Mouse (Mus musculus): ENCODE data around the gene Ccdc80.

Gene Ccdc80

GRCm38 (mm10) chr16:45110498-45110897, 17.3 kb downstream of the Ccdc80 start:
- DNase-seq (ENCODE audit: extremely low read depth, low read depth): no peak

GRCm38 (mm10) chr16:45117200-45117599, 24.0 kb downstream of the Ccdc80 start:
- no peak for DNase-seq (ENCODE audit: extremely low read depth, low read depth)

DNA sequence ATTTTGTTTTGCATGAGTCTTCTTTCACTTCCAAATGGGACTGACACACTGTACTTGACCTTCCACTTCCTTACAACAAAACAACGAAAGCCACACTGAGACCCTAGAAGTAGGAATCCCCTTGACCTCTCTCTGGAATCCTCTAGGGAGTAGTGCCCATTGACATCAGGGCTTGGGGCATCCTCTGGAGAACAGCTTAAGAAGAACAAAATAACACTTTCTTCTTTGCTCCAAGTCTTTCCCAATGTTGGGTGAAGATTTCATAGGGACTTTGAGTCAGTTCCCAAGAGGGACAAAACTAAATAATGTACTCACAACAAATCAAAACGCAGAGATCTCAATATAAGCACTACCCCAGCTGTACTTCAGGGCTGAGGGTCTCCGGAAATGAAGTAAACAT, 25.6 kb downstream of the Ccdc80 start:
- DNase-seq (ENCODE audit: extremely low read depth, low read depth): no peak

DNA sequence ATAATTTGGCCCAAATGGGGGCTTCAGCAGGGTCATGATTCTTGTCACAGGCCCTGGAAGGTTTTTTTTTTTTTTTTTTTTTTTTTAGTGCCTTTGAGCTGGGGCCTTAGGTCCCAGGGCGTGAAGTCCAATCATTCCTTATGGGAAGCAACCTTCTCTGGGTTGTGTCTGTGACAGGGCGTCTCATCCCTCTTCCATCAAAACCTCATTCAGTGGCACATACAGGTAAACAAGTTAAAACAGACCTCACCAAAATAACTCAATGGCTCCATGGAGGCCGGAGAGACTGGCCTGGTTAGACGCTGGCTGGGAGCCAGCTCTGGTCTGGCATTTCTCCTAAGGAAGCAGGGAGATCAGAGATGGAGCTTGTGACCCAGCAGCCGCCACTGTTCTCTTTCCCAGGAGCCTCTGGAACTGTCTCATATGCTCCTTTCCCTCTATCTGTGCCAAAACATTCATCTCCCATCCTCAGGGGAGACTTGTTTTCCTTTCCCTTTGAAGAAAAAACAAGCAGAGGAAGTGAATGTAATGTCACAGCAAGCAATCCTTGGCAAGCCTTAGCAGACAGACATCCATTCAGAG, 27.7 kb downstream of the Ccdc80 start:
- DNase-seq (ENCODE audit: extremely low read depth, low read depth): no peak

GRCm38 (mm10) chr16:45122571-45122970, 29.4 kb downstream of the Ccdc80 start:
- DNase-seq (ENCODE audit: extremely low read depth, low read depth): no peak

DNA sequence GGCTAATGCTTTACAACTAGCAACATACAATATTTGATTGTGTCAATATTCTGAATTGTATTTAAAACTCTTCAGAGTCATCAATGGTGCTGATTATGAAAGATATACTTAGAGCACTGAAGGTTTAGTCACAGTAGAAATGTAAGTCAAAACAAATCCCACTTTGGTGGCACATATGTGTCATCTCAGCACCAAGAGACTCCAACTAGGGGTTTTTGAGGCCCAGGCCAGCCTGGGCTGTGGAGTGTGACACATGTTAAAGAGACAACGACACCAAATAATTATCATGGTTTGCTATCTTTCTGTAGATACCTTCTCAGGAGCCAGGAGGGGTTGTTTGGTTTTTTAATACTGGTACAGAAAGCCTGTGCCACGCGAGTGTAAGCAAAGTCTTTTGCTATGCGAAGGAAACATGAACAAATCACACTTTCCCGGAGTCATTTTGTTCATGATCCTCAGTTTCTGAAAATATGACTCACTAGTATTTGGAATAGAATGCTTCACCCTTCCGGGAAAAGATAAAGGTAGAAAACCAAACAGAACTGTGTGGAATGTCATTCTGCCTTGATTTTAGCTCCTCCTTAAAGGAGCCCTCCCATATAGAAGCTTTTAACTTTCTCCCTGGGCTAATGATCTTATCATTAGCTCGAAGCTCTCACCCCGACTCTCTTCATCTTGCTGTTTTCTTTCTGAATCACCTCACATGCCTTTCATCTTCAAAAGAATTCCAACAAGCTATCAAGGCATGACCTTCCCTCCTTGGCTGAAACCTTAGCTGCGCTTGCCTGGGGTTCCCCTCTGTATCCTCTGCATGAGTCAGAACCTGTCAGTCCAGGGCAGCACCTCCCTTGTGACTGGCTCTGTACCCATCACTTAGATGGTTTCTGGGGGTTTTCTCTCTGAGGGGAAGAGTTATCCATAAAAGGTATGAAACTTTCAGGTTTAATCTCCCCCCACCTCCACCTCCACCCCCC, 31.3 kb downstream of the Ccdc80 start:
- DNase-seq (ENCODE audit: extremely low read depth, low read depth): no peak

- DNase-seq (ENCODE audit: extremely low read depth, low read depth): no peak
These were observed 34.9 kb downstream of the Ccdc80 start for GRCm38 (mm10) chr16:45127936-45128710.

DNA sequence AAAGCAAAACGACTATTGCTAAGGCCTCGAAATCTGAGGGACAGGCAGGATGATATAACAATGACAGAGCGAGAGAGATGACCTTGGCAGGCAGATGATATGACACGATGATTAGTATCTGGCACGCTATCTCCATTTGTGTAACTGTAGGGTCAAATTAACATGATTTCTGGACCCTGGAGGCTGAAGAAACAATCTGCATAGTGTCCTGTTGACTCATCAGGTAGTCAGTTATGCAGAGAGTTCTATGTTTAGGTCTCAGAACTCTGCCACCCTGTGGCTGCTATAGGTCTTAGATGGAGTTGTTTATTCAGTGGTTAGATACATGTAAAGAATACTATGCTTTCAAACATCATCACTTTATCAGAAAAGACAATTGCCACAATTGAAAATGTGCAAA, 48.5 kb downstream of the Ccdc80 start:
- no peak for DNase-seq (ENCODE audit: extremely low read depth, low read depth)

GRCm38 (mm10) chr16:45142565-45142964, 49.4 kb downstream of the Ccdc80 start:
- DNase-seq (ENCODE audit: extremely low read depth, low read depth): peak; percentile 87

- DNase-seq (ENCODE audit: extremely low read depth, low read depth): peak; percentile 59
These were observed 51.9 kb downstream of the Ccdc80 start for GRCm38 (mm10) chr16:45145119-45145518.

DNA sequence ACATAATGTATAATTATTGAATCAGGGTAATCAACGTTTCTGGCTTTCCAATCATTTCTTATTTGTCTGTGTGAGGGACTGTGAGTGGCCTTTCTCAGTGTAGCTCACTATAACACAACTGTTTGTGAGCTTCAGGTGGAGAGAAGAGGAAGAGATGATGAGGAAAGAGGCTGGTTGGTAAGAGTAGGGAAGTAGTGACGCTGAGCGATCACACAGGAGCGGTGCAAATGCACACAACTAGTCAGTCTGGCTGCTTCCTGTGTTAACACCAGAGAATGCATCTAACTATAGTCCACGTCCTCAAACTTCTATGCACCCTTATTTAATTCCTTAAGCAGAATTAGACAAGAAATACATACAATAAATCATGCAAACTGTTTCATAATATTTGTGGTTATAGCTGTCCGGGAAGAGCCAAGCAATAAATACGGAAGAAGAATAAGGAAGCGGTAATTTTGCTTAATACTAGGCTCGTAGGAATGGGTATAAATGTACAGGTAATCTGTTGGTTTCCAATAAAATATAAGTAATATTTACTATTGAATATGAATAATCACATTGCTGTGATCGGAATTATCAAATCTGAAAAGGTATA, 55.4 kb downstream of the Ccdc80 start:
- DNase-seq (ENCODE audit: extremely low read depth, low read depth): no peak

DNA sequence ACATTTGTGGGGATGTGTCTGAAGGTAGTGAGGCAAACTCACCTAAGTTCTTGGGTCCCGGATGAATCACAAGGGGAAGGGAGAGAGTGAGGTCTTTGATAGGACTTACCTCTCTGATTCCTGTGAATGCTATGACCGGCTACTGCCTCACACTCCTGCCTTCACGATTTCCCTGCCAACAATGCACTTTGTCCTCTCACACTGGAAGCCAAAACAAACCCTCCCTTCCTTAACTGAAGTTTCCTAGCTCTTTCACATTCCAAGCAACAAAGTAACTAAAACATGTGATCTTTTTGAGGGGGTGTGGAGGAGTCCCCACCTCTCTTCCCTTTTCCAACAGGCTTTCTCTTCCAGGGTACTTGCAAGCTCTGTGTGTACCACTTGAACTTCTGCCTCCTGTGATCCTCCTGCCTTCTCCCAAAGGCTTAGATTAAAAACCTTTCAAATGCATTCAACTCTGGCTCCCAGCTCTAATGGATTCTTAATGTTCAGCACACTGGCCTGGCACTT, 61.6 kb downstream of the Ccdc80 start:
- no peak for DNase-seq (ENCODE audit: extremely low read depth, low read depth)

GRCm38 (mm10) chr16:45158136-45158521, 64.9 kb downstream of the Ccdc80 start:
- peak; percentile 45 for DNase-seq (ENCODE audit: extremely low read depth, low read depth)

GRCm38 (mm10) chr16:45158522-45159388, 65.6 kb downstream of the Ccdc80 start, which contains the start of the genes Slc35a5 and Atg3:
Slc35a5 (minus strand) TSS chr16:45158706.
Atg3 (plus strand) TSS chr16:45158785.
- peak; percentile 94 for DNase-seq (ENCODE audit: extremely low read depth, low read depth)

GRCm38 (mm10) chr16:45159389-45159716, 66.2 kb downstream of the Ccdc80 start:
- DNase-seq (ENCODE audit: extremely low read depth, low read depth): peak; percentile 39
